Mouse (Mus musculus): ENCODE data around the gene Kmt2a. TPM values are rescaled to one million over a fixed set of nuclear protein-coding genes. Genes with fewer than 3 reads are reported as not detected.

Gene Kmt2a
- polyA plus RNA-seq, 1 experiment from 2014 or later, result 29.5 TPM

- Histone ChIP-seq H3K9ac (no peak overlapping the region), H3K4me1 (no peaks in the 10 kb centered on the region), H3K27ac (no peak overlapping the region), H3K27me3 (no peaks in the 10 kb centered on the region), H3K9me3 (replicated peaks) (no peaks in the 10 kb centered on the region), H3K36me3 (no peaks in the 10 kb centered on the region), H3K4me2 (replicated peaks) (no peak overlapping the region), H3K4me3 (no peak overlapping the region)
- ATAC-seq (ENCODE audit: low FRiP score), result no peak
- 85% methylated on average over 3 of the region's 3 CpGs for WGBS
These were observed 18.6 kb upstream of the Kmt2a start for GRCm38 (mm10) chr9:44899716-44900115.

- no peaks in the 10 kb centered on the region for H3K27me3 ChIP-seq
- no peak overlapping the region for H3K4me3 ChIP-seq
- H3K36me3 ChIP-seq, result no peaks in the 10 kb centered on the region
- WGBS, result 66% methylated on average over 4 of the region's 4 CpGs
- no peak overlapping the region for H3K27ac ChIP-seq
- no peaks in the 10 kb centered on the region for H3K4me1 ChIP-seq
- no peaks in the 10 kb centered on the region for H3K9me3 ChIP-seq (replicated peaks)
- no peak overlapping the region for H3K9ac ChIP-seq
- H3K4me2 ChIP-seq (replicated peaks), result no peak overlapping the region
- ATAC-seq (ENCODE audit: low FRiP score), result no peak
These were observed 15.9 kb upstream of the Kmt2a start for GRCm38 (mm10) chr9:44897024-44897423.

GRCm38 (mm10) chr9:44892664-44893063 is 11.6 kb upstream of the Kmt2a start:
- H3K36me3 ChIP-seq, result no peaks in the 10 kb centered on the region
- H3K4me2 ChIP-seq (replicated peaks), result no peak overlapping the region
- ATAC-seq (ENCODE audit: low FRiP score), result no peak
- 66% methylated on average over 3 of the region's 3 CpGs for WGBS
- H3K4me1 ChIP-seq, result no peaks in the 10 kb centered on the region
- no peak overlapping the region for H3K4me3 ChIP-seq
- H3K9me3 ChIP-seq (replicated peaks), result no peaks in the 10 kb centered on the region
- H3K9ac ChIP-seq, result no peak overlapping the region
- H3K27me3 ChIP-seq, result no peaks in the 10 kb centered on the region
- H3K27ac ChIP-seq, result no peak overlapping the region

- ATAC-seq (ENCODE audit: low FRiP score), result no peak
- Histone ChIP-seq H3K4me2 (replicated peaks) (no peak overlapping the region), H3K9ac (no peak overlapping the region), H3K4me1 (no peaks in the 10 kb centered on the region), H3K36me3 (no peaks in the 10 kb centered on the region), H3K9me3 (replicated peaks) (no peaks in the 10 kb centered on the region), H3K4me3 (no peak overlapping the region), H3K27ac (no peak overlapping the region), H3K27me3 (no peaks in the 10 kb centered on the region)
- 88% methylated on average over 6 of the region's 6 CpGs for WGBS
These were observed 10.1 kb upstream of the Kmt2a start for GRCm38 (mm10) chr9:44891210-44891609.

GRCm38 (mm10) chr9:44890122-44890521 is 9.0 kb upstream of the Kmt2a start:
- H3K4me2 ChIP-seq (replicated peaks), result no peak overlapping the region
- WGBS, result 55% methylated on average over 2 of the region's 2 CpGs
- H3K9me3 ChIP-seq (replicated peaks), result no peaks in the 10 kb centered on the region
- H3K9ac ChIP-seq, result no peak overlapping the region
- no peak overlapping the region for H3K27ac ChIP-seq
- H3K36me3 ChIP-seq, result no peaks in the 10 kb centered on the region
- H3K4me1 ChIP-seq, result no peaks in the 10 kb centered on the region
- no peaks in the 10 kb centered on the region for H3K27me3 ChIP-seq
- H3K4me3 ChIP-seq, result no peak overlapping the region
- ATAC-seq (ENCODE audit: low FRiP score), result no peak

- no peak overlapping the region for H3K27ac ChIP-seq
- H3K9me3 ChIP-seq (replicated peaks), result no peaks in the 10 kb centered on the region
- H3K9ac ChIP-seq, result no peak overlapping the region
- H3K27me3 ChIP-seq, result no peaks in the 10 kb centered on the region
- peaks cover 3% of the 10 kb centered on the region for H3K4me1 ChIP-seq
- H3K4me3 ChIP-seq, result no peak overlapping the region
- WGBS, result 88% methylated on average over 7 of the region's 7 CpGs
- H3K36me3 ChIP-seq, result no peaks in the 10 kb centered on the region
- no peak overlapping the region for H3K4me2 ChIP-seq (replicated peaks)
- no peak for ATAC-seq (ENCODE audit: low FRiP score)
These were observed 7.1 kb upstream of the Kmt2a start for GRCm38 (mm10) chr9:44888114-44888624.

GRCm38 (mm10) chr9:44882981-44883569 is 2.0 kb upstream of the Kmt2a start:
- Histone ChIP-seq H3K9me3 (replicated peaks) (no peaks in the 10 kb centered on the region), H3K27me3 (no peaks in the 10 kb centered on the region), H3K4me2 (replicated peaks) (peak overlapping the region; percentile 82), H3K36me3 (no peaks in the 10 kb centered on the region), H3K9ac (peak overlapping the region; percentile 86), H3K4me3 (peak overlapping the region; percentile 68), H3K27ac (peak overlapping the region; percentile 100), H3K4me1 (peaks cover 25% of the 10 kb centered on the region)
- under 1% methylated on average over 21 of the region's 21 CpGs for whole genome bisulfite sequencing
- ATAC-seq (ENCODE audit: low FRiP score), result 0 out of 2 replicates have a peak, but pooled peaks have one; percentile 0

GRCm38 (mm10) chr9:44882436-44882980 is 1.4 kb upstream of the Kmt2a start:
- peak overlapping the region; percentile 100 for H3K27ac ChIP-seq
- ATAC-seq (ENCODE audit: low FRiP score), result peak; percentile 72
- peak overlapping the region; percentile 82 for H3K4me2 ChIP-seq (replicated peaks)
- under 1% methylated on average over 26 of the region's 27 CpGs for WGBS
- peak overlapping the region; percentile 86 for H3K9ac ChIP-seq
- H3K4me3 ChIP-seq, result peak overlapping the region; percentile 68
- H3K9me3 ChIP-seq (replicated peaks), result no peaks in the 10 kb centered on the region
- no peaks in the 10 kb centered on the region for H3K27me3 ChIP-seq
- H3K4me1 ChIP-seq, result peaks cover 31% of the 10 kb centered on the region
- no peaks in the 10 kb centered on the region for H3K36me3 ChIP-seq

- under 1% methylated on average over 29 of the region's 29 CpGs for WGBS
- H3K27ac ChIP-seq, result peak overlapping the region; percentile 100
- H3K9me3 ChIP-seq (replicated peaks), result no peaks in the 10 kb centered on the region
- H3K4me2 ChIP-seq (replicated peaks), result peak overlapping the region; percentile 82
- peak overlapping the region; percentile 86 for H3K9ac ChIP-seq
- ATAC-seq (ENCODE audit: low FRiP score), result peak; percentile 75
- no peaks in the 10 kb centered on the region for H3K36me3 ChIP-seq
- H3K4me1 ChIP-seq, result peaks cover 36% of the 10 kb centered on the region
- H3K4me3 ChIP-seq, result peak overlapping the region; percentile 68
- no peaks in the 10 kb centered on the region for H3K27me3 ChIP-seq
These were observed 892 bp upstream of the Kmt2a start for GRCm38 (mm10) chr9:44881941-44882435.

GRCm38 (mm10) chr9:44880309-44881081 is 601 bp downstream of the Kmt2a start:
- Histone ChIP-seq H3K4me1 (peaks cover 50% of the 10 kb centered on the region), H3K4me3 (peak overlapping the region; percentile 68), H3K9me3 (replicated peaks) (no peaks in the 10 kb centered on the region), H3K27me3 (no peaks in the 10 kb centered on the region), H3K27ac (peak overlapping the region; percentile 100), H3K9ac (peak overlapping the region; percentile 86), H3K4me2 (replicated peaks) (peak overlapping the region; percentile 82), H3K36me3 (no peaks in the 10 kb centered on the region)
- WGBS, result under 1% methylated on average over 30 of the region's 44 CpGs
- peak; percentile 26 for ATAC-seq (ENCODE audit: low FRiP score)

- Histone ChIP-seq H3K4me1 (peaks cover 52% of the 10 kb centered on the region), H3K9me3 (replicated peaks) (no peaks in the 10 kb centered on the region)
- under 1% methylated on average over 13 of the region's 13 CpGs for WGBS
These were observed 1.3 kb downstream of the Kmt2a start for GRCm38 (mm10) chr9:44879694-44880271.

More at GRCm38 (mm10) chr9:44879694-44880271, 1.3 kb downstream of the Kmt2a start:
- H3K27ac ChIP-seq, result peak overlapping the region; percentile 100
- peak overlapping the region; percentile 86 for H3K9ac ChIP-seq
- ATAC-seq (ENCODE audit: low FRiP score), result no peak
- peak overlapping the region; percentile 82 for H3K4me2 ChIP-seq (replicated peaks)
- peak overlapping the region; percentile 68 for H3K4me3 ChIP-seq
- H3K36me3 ChIP-seq, result no peaks in the 10 kb centered on the region
- H3K27me3 ChIP-seq, result no peaks in the 10 kb centered on the region
